ENCODE assay signal across 12 mouse cellular contexts in genomic region chr7:95880576-95881267, GRCm38 (mm10).
"Had no signal": no experiment of that assay in that cellular context is flagged by ENCODE, and none has a peak within 500 bp of the region (broad histone marks: within the 10 kb centered on the region; RNA-seq: fewer than 3 reads in every experiment).

No protein-coding gene starts in this region.

- H3K4me2 ChIP-seq: limb, embryonic 12.5 days; liver, embryonic 13.5 days; lung, embryonic 15.5 days had no signal

- H3K4me1 ChIP-seq: limb, embryonic 12.5 days; liver, embryonic 13.5 days; lung, embryonic 15.5 days had no signal

- H3K27me3 ChIP-seq: limb, embryonic 12.5 days; liver, embryonic 13.5 days; lung, embryonic 15.5 days had no signal

- H3K4me3 ChIP-seq: layer of hippocampus, adult 2 months; limb, embryonic 12.5 days; liver, embryonic 13.5 days; lung, embryonic 15.5 days had no signal

- H3K36me3 ChIP-seq: limb, embryonic 12.5 days; liver, embryonic 13.5 days; lung, embryonic 15.5 days had no signal

- H3K27ac ChIP-seq: layer of hippocampus, adult 2 months; limb, embryonic 12.5 days; liver, embryonic 13.5 days; lung, embryonic 15.5 days; stomach, postnatal 0 days had no signal

- H3K9ac ChIP-seq: limb, embryonic 12.5 days; liver, embryonic 13.5 days; liver, postnatal 0 days; lung, embryonic 15.5 days had no signal

- DNase-seq: kidney, adult 18-20 months; kidney, postnatal 10 days; kidney, postnatal 4 days; liver; liver, embryonic 13.5 days; liver, postnatal 0 days; lung, postnatal 14 days had no signal

- H3K9me3 ChIP-seq: limb, embryonic 12.5 days; liver, embryonic 13.5 days; lung, embryonic 15.5 days had no signal

- ATAC-seq: inflammation-experienced regulatory T-cells, adult 6 months; liver, postnatal 0 days had no signal
